Mouse (Mus musculus) hindbrain, postnatal 0 days (tissue): Measurements from ENCODE around the gene Ccl28. TPM values are rescaled to one million over a fixed set of nuclear protein-coding genes. Genes with fewer than 3 reads are reported as not detected.
"Not testable (repeated sequence)": the region's sequence is repeated elsewhere in the genome, so short reads cannot be mapped to it uniquely, and the experiment has no call there.

Source experiments
- ATAC-seq: fragments of 200-750 bp; cut with Nextera tagmentation; 2 replicates; pipeline ENCODE4 v1.8.0; 2017; ENCODE audit warnings: mild to moderate bottlenecking, moderate TSS enrichment, moderate library complexity
- DNase-seq: peaks from one replicate; pipeline ENCODE4 v3.0.0-alpha.2; 2015; ENCODE audit warnings: low spot score
- H3K27ac ChIP-seq: fragments of 300-500 bp; sonication (generic); 2 replicates; pipeline ENCODE4 v1.5.1; 2014; ENCODE audit warnings: mild to moderate bottlenecking
- H3K27me3 ChIP-seq: fragments of 300-500 bp; sonication (generic); 2 replicates; pipeline ENCODE4 v1.6.1; 2014; ENCODE audit warnings: low read length, mixed read lengths; ENCODE audit not compliant: insufficient read depth
- H3K36me3 ChIP-seq: fragments of 300-500 bp; sonication (generic); 2 replicates; pipeline ENCODE4 v1.6.1; 2014; ENCODE audit warnings: low read length, mixed read lengths; ENCODE audit not compliant: insufficient read depth
- H3K4me1 ChIP-seq: fragments of 300-500 bp; sonication (generic); 2 replicates; pipeline ENCODE4 v1.6.1; 2014; ENCODE audit warnings: antibody characterized with exemption, low read length, mixed read lengths; ENCODE audit not compliant: insufficient read depth
- H3K4me2 ChIP-seq: fragments of 300-500 bp; sonication (generic); 2 replicates; pipeline ENCODE4 v1.6.1; 2014; ENCODE audit warnings: low read depth, mild to moderate bottlenecking, low read length, moderate library complexity, mixed read lengths
- H3K4me3 ChIP-seq: fragments of 300-500 bp; sonication (generic); 2 replicates; pipeline ENCODE4 v1.5.1; 2014; ENCODE audit warnings: low read length
- H3K9ac ChIP-seq: fragments of 300-500 bp; sonication (generic); replicated peaks from 2 replicates; pipeline ENCODE4 v1.6.1; 2014; ENCODE audit warnings: mild to moderate bottlenecking, low read length, moderate library complexity, mixed read lengths
- H3K9me3 ChIP-seq: fragments of 300-500 bp; sonication (generic); 2 replicates; pipeline ENCODE4 v1.6.1; 2016; ENCODE audit warnings: low read length, mixed read lengths
- CTCF ChIP-seq: IDR thresholded peaks from 2 replicates; pipeline ENCODE4 v1.5.1; 2016; ENCODE audit warnings: antibody characterized with exemption, control low read depth, low read depth
- WGBS: fragments of 180-500 bp; shearing (Covaris S2); extraction: QIAGEN DNeasy Blood & Tissue Kit; methylation state at CpG from one replicate; pipeline ENCODE4 v1.1.7; 2014; 5-methylcytosine and 5-hydroxymethylcytosine counted together
- polyA plus RNA-seq: library from polyadenylated mRNA; unstranded; fragments of >200 nt; fragmentation: Nextera tagmentation; extraction: Ambion mirVana; gene quantifications from 2 replicates; pipeline ENCODE4 v1.2.1, GENCODE M21; 2015
- total RNA-seq: library from RNA; depleted of rRNA; stranded (reverse); fragments of >200 nt; gene quantifications from 2 replicates; pipeline ENCODE4 v1.2.3, GENCODE M21; 2014; rRNA removed

Gene Ccl28
- 2.2 and 2.4 TPM in 2 replicates for total RNA-seq
- 0.33 and 0.57 TPM in 2 replicates for polyA plus RNA-seq

DNA sequence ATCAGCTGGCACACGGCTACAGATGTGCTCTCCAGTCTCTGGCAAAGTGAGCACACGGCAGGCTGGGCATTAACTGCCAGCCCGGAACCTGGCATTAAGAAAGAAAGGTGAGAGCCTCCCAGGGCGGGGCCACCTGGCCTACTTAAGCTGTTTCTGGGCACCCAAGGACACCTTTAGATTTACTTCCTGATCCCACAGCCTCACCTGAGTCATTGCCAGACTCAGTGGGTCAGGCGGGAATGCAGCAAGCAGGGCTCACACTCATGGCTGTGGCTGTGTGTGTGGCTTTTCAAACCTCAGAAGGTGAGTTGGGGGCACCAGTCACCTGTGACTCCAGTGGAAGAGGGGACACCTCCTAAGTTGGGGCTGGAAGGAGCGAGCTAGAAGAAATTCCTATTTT, at the start of gene Ccl28:
Gene Ccl28, plus strand, starts transcription at position 186 of the 400 bp plus-strand sequence.
- TF ChIP-seq CTCF, result no peak
- Histone ChIP-seq H3K4me3 (no peak within 1 kb of the TSS), H3K9me3 (no peaks in the 10 kb centered on the region), H3K27me3 (no peaks in the 10 kb centered on the region), H3K4me1 (no peaks in the 10 kb centered on the region), H3K4me2 (no peak within 1 kb of the TSS), H3K9ac (no peak within 1 kb of the TSS), H3K36me3 (no peaks in the 10 kb centered on the region), H3K27ac (no peak within 1 kb of the TSS)
- ATAC-seq (no peak), DNase-seq (no peak)
- WGBS, result 85% methylated on average over 6 of the region's 6 CpGs

DNA sequence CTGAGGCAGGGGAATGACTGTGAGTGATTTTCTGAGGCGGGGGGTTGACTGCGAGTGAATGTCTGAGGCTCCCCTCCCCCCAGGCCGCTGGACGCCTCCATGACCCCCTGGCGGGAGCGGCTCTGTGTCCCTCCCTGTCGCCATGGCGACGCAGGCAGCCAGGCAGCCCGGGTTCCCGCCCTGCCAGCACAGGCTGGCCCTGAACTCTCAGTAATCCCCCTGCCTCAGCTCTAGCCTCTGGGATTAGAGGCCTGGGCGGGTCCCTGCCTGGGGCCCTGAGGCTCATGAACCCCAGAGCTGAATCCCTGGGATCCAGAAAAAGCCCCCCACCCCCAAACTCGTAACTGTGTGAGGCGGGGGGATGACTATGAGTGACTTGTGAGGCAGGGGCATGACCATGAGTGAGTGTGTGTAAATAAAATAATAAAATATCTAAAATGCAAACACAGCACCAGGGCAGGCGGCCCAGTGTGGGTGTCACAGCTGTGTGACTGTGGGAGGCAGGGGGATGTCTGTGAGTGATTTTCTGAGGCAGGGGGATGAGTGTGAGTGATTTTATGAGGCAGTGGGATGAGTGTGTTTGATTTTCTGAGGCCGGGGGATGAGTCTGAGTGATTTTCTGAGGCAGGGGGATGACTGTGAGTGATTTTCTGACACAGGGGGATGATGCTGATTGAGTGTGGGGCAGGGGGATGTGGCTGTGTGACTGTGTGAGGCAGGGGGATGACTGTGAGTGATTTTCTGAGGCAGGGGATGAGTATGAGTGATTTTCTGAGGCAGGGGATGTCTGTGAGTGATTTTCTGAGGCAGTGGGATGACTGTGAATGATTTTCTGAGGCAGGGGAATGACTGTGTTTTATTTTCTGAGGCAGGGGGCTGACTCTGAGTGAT, 27.1 kb upstream of the Ccl28 start:
- not testable (repeated sequence) for H3K4me2 ChIP-seq, H3K27ac ChIP-seq, H3K4me1 ChIP-seq, H3K9ac ChIP-seq, H3K27me3 ChIP-seq, H3K36me3 ChIP-seq, H3K4me3 ChIP-seq, H3K9me3 ChIP-seq
- ATAC-seq (peak; percentile 90), DNase-seq (peak; percentile 73)
- 60% methylated on average over 14 of the region's 16 CpGs for WGBS

DNA sequence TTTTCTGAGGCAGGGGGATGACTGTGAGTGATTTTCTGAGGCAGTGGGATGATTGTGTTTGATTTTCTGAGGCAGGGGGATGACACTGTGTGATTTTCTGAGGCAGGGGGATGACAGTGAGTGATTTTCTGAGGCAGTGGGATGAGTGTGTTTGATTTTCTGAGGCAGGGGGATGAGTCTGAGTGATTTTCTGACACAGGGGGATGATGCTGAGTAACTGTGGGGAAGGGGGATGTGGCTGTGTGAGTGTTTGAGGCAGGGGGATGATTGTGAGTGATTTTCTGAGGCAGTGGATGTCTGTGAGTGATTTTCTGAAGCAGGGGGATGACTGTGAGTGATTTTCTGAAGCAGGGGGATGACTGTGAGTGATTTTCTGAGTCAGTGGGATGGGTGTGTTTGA, 25.2 kb upstream of the Ccl28 start:
- not testable (repeated sequence) for H3K27ac ChIP-seq, H3K4me3 ChIP-seq, H3K27me3 ChIP-seq, H3K9me3 ChIP-seq, H3K4me2 ChIP-seq, H3K4me1 ChIP-seq, ATAC-seq, H3K36me3 ChIP-seq, H3K9ac ChIP-seq
- DNase-seq, result peak; percentile 55

DNA sequence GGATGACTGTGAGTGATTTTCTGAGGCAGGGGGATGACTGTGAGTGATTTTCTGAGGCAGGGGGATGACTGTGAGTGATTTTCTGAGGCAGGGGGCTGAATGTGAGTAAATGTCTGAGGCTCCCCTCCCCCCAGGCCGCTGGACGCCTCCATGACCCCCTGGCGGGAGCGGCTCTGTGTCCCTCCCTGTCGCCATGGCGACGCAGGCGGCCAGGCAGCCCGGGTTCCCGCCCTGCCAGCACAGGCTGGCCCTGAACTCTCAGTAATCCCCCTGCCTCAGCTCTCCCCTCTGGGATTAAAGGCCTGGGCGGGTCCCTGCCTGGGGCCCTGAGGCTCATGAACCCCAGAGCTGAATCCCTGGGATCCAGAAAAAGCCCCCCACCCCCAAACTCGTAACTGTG, 24.6 kb upstream of the Ccl28 start:
- H3K36me3 ChIP-seq, ATAC-seq, H3K9ac ChIP-seq, H3K27me3 ChIP-seq, H3K9me3 ChIP-seq, H3K27ac ChIP-seq, DNase-seq, H3K4me1 ChIP-seq, H3K4me3 ChIP-seq, H3K4me2 ChIP-seq: not testable (repeated sequence)
- 73% methylated on average over 10 of the region's 12 CpGs for WGBS

DNA sequence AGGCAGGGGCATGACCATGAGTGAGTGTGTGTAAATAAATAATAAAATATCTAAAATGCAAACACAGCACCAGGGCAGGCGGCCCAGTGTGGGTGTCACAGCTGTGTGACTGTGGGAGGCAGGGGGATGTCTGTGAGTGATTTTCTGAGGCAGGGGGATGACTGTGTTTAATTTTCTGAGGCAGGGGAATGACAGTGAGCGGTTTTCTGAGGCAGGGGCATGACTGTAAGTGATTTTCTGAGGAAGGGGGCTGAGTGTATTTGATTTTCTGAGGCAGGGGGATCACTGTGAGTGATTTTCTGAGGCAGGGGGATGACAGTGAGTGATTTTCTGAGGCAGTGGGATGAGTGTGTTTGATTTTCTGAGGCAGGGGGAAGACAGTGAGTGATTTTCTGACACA, 24.1 kb upstream of the Ccl28 start:
- H3K4me1 ChIP-seq, H3K4me2 ChIP-seq, H3K27me3 ChIP-seq, H3K4me3 ChIP-seq, ATAC-seq, H3K9me3 ChIP-seq, H3K36me3 ChIP-seq, H3K9ac ChIP-seq, H3K27ac ChIP-seq: not testable (repeated sequence)
- 79% methylated on average over 2 of the region's 2 CpGs for WGBS
- DNase-seq, result peak; percentile 40

DNA sequence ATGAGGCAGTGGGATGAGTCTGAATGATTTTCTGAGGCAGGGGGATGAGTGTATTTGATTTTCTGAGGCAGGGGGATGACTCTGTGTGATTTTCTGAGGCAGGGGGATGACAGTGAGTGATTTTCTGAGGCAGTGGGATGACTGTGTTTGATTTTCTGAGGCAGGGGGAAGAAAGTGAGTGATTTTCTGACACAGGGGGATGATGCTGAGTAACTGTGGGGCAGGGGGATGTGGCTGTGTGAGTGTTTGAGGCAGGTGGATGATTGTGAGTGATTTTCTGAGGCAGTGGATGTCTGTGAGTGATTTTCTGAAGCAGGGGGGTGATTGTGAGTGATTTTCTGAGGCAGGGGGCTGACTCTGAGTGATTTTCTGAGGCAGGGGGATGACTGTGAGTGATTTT, 23.5 kb upstream of the Ccl28 start:
- H3K27ac ChIP-seq, H3K27me3 ChIP-seq, H3K4me2 ChIP-seq, H3K4me1 ChIP-seq, H3K9ac ChIP-seq, ATAC-seq, H3K9me3 ChIP-seq, H3K36me3 ChIP-seq, H3K4me3 ChIP-seq: not testable (repeated sequence)
- peak; percentile 86 for DNase-seq

DNA sequence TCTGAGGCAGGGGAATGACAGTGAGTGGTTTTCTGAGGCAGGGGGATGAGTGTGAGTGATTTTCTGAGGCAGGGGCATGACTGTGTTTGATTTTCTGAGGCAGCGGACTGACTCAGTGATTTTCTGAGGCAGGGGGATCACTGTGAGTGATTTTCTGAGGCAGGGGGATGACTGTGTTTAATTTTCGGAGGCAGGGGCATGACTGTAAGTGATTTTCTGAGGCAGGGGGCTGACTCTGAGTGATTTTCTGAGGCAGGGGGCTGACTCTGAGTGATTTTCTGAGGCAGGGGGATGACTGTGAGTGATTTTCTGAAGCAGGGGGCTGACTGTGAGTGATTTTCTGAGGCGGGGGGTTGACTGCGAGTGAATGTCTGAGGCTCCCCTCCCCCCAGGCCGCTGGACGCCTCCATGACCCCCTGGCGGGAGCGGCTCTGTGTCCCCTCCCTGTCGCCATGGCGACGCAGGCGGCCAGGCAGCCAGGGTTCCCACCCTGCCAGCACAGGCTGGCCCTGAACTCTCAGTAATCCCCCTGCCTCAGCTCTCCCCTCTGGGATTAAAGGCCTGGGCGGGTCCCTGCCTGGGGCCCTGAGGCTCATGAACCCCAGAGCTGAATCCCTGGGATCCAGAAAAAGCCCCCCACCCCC, 20.8 kb upstream of the Ccl28 start:
- H3K36me3 ChIP-seq, H3K27me3 ChIP-seq, H3K4me1 ChIP-seq, H3K4me2 ChIP-seq, H3K9me3 ChIP-seq, H3K9ac ChIP-seq, H3K4me3 ChIP-seq, H3K27ac ChIP-seq, ATAC-seq: not testable (repeated sequence)
- DNase-seq, result peak; percentile 36
- 32% methylated on average over 12 of the region's 13 CpGs for WGBS
